12 mouse cellular contexts compared by ENCODE assay signal in genomic region chr1:155088847-155089603, GRCm38 (mm10). TPM values are rescaled to one million over a fixed set of nuclear protein-coding genes. Genes with fewer than 3 reads are reported as not detected.
DNase-seq lines count a peak whose midpoint lies in the region; ATAC-seq and TF ChIP-seq lines count a peak whose summit lies in the region.
"Had no signal": no experiment of that assay in that cellular context is flagged by ENCODE, and none has a peak within 500 bp of the region (broad histone marks: within the 10 kb centered on the region; RNA-seq: fewer than 3 reads in every experiment).

No protein-coding gene starts in this region.

- peaks cover 86% of the 10 kb centered on the region for H3K4me1 ChIP-seq in embryonic facial prominence, embryonic 13.5 days

- peak; percentile 14 for ATAC-seq in activated CD4-positive, CD25-positive, alpha-beta regulatory T cell, adult 4 months
- ATAC-seq in embryonic facial prominence, embryonic 13.5 days (ENCODE audit: insufficient number of reproducible peaks, insufficient read depth, low FRiP score, low TSS enrichment, low read depth), result no peak
- no peak for ATAC-seq in megakaryocyte, adult 5-6 weeks (ENCODE audit: poor library complexity, severe bottlenecking)

- intact Hi-C loops in left cerebral cortex, adult 2 months (cut with DNase I), result loop anchor here (2.0 kb wide), 1 partner anchor 126 kb away; no protein-coding TSS in a partner anchor
- intact Hi-C loops in left cerebral cortex, postnatal 4 days (cut with DNase I), result no loop called here

- peak overlapping the region; percentile 53; the same call in 1 of the 2 replicates for H3K27ac ChIP-seq in left cerebral cortex, adult 2 months
- H3K27ac ChIP-seq in embryonic facial prominence, embryonic 13.5 days, result peak overlapping the region; percentile 39; the same call in 1 of the 2 replicates
- H3K27ac ChIP-seq: hindbrain, embryonic 13.5 days; liver, embryonic 15.5 days had no signal

- WGBS in embryonic facial prominence, embryonic 13.5 days, result 42% methylated on average over 16 of the region's 16 CpGs

- no peak overlapping the region for H3K9ac ChIP-seq in embryonic facial prominence, embryonic 13.5 days
- H3K9ac ChIP-seq: hindbrain, embryonic 13.5 days; liver, embryonic 15.5 days had no signal

- no peaks in the 10 kb centered on the region for H3K27me3 ChIP-seq in embryonic facial prominence, embryonic 13.5 days
- H3K27me3 ChIP-seq: hindbrain, embryonic 13.5 days had no signal

- H3K4me3 ChIP-seq in left cerebral cortex, adult 2 months, result no peak overlapping the region
- no peak overlapping the region for H3K4me3 ChIP-seq in embryonic facial prominence, embryonic 13.5 days
- H3K4me3 ChIP-seq: hindbrain, embryonic 13.5 days; liver, embryonic 15.5 days had no signal

- no peak for TF ChIP-seq CTCF in left cerebral cortex, adult 2 months (IDR thresholded peaks at IDR 0.05)

- DNase-seq in left cerebral cortex, adult 2 months (ENCODE audit: extremely low spot score in 1 of 2, low spot score in 2 of 2), result no peak
- no peak for DNase-seq in left cerebral cortex, postnatal 4 days
- peak; percentile 44 for DNase-seq in naive thymus-derived CD4-positive, alpha-beta T cell, adult 2 months (ENCODE audit: low read depth)
- DNase-seq in frontal cortex, postnatal 10 days (ENCODE audit: low spot score in 2 of 2), result no peak
- DNase-seq: adrenal gland, postnatal 36 days; cerebellum, adult 2 months; thymus, adult 18-20 months had no signal

- H3K36me3 ChIP-seq in embryonic facial prominence, embryonic 13.5 days, result no peaks in the 10 kb centered on the region
- H3K36me3 ChIP-seq: hindbrain, embryonic 13.5 days; liver, embryonic 15.5 days had no signal

- no peaks in the 10 kb centered on the region for H3K9me3 ChIP-seq in embryonic facial prominence, embryonic 13.5 days
- H3K9me3 ChIP-seq: hindbrain, embryonic 13.5 days; liver, embryonic 15.5 days had no signal

- H3K4me2 ChIP-seq in embryonic facial prominence, embryonic 13.5 days, result no peak overlapping the region
- H3K4me2 ChIP-seq: hindbrain, embryonic 13.5 days; liver, embryonic 15.5 days had no signal

RNA-seq across cellular contexts. Expression of gene Ier5, which starts 10.4 kb away (rescaled TPM):
- 10 to 100 TPM; 60.4 to 75.1 TPM for total RNA-seq in left cerebral cortex, adult 2 months (2021)
- 10 to 100 TPM; 12.0 TPM for total RNA-seq in left cerebral cortex, postnatal 4 days (2021)
- polyA plus RNA-seq in activated CD4-positive, CD25-positive, alpha-beta regulatory T cell, adult 4 months (2017; shearing (Covaris generic)), result 1 to 10 TPM; 5.0 to 7.9 TPM
- 7.5 and 9.2 TPM in 2 replicates for polyA plus RNA-seq in embryonic facial prominence, embryonic 13.5 days (2015; fragmentation: Nextera tagmentation; extraction: Ambion mirVana)
- total RNA-seq in megakaryocyte, adult 5-6 weeks (2015), result 58.4 and 62.3 TPM in 2 replicates
- 35.4 and 38.3 TPM in 2 replicates for total RNA-seq in megakaryocyte, adult 5-6 weeks (2017)

RNA-seq across cellular contexts. Expression of gene Mr1, which starts 57.6 kb away (rescaled TPM):
- 1 to 10 TPM; 2.1 to 3.1 TPM for total RNA-seq in left cerebral cortex, adult 2 months (2021)
- total RNA-seq in left cerebral cortex, postnatal 4 days (2021), result 1 to 10 TPM; 1.5 to 1.8 TPM
- 10 to 100 TPM; 19.1 to 20.7 TPM for polyA plus RNA-seq in activated CD4-positive, CD25-positive, alpha-beta regulatory T cell, adult 4 months (2017; shearing (Covaris generic))
- 9.1 and 11.8 TPM in 2 replicates for polyA plus RNA-seq in embryonic facial prominence, embryonic 13.5 days (2015; fragmentation: Nextera tagmentation; extraction: Ambion mirVana)
- 4.5 TPM in 2 replicates for total RNA-seq in megakaryocyte, adult 5-6 weeks (2015)
- total RNA-seq in megakaryocyte, adult 5-6 weeks (2017), result 3.0 and 4.6 TPM in 2 replicates
